Mouse (Mus musculus) bone marrow, adult 2 months (tissue): ENCODE results near the gene Kcne1.

Experiments
- CTCF ChIP-seq: fragments of 200-500 bp; IDR thresholded peaks from 2 replicates; pipeline ENCODE4 v1.5.1; 2011; ENCODE audit warnings: low read length, control low read depth; ENCODE audit not compliant: control insufficient read depth, insufficient read depth
- POLR2A ChIP-seq: fragments of 200-500 bp; IDR thresholded peaks from 2 replicates; pipeline ENCODE4 v1.6.1; 2011; ENCODE audit warnings: low read depth, mild to moderate bottlenecking, control low read depth, low read length, borderline replicate concordance; ENCODE audit not compliant: control insufficient read depth

DNA sequence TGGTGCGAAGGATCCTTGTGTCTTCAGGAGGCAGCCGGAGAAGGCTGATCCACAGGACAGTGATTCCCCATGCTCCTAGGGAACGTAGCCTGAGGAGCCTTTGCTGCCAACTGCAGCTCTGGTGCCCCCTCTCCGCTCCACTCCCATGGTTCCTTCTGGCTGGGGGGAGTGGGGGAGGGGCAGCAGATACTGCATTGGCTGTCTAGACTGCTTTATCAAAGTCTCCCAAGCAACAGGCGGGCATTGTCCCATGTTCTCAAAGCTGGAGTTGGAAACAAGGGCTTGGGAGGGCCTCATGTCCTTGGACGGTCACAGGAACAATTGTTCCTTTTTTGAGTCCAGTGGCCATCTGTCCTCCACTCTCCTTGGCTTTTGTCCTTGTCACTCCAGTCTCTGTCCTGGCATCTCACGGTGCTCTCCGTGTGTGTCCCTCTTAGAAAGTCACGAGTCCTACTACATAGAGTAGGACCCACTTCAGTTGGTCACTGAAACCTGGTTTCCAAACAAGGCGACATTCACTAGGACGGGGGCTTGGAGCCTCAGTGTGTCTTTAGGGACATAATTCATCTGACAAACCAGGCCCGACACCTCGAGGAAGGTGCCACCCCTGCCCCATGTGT, 12.9 kb downstream of the Kcne1 start:
- TF ChIP-seq CTCF (no peak), POLR2A (no peak)
